Mouse (Mus musculus) C2C12 (cell line): ENCODE measurements around the gene Mmrn1.

Experiments used
- CEBPB ChIP-seq: IDR thresholded peaks from one replicate; pipeline ENCODE4 v1.6.1; 2011; ENCODE audit warnings: low read depth, mild to moderate bottlenecking, control low read depth, moderate library complexity
- CTCF ChIP-seq: IDR thresholded peaks from one replicate; pipeline ENCODE4 v1.5.1; 2011; ENCODE audit not compliant: control insufficient read depth, insufficient read depth, insufficient read length
- FOSL1 ChIP-seq: IDR thresholded peaks from one replicate; pipeline ENCODE4 v1.8.0; 2011; ENCODE audit warnings: mild to moderate bottlenecking, low read length; ENCODE audit not compliant: poor library complexity, insufficient read depth, severe bottlenecking
- MAX ChIP-seq: IDR thresholded peaks from one replicate; pipeline ENCODE4 v1.6.1; 2011; ENCODE audit warnings: mild to moderate bottlenecking, control low read depth
- MYOD1 ChIP-seq: IDR thresholded peaks from one replicate; pipeline ENCODE4 v1.6.1; 2011; ENCODE audit warnings: low read depth; ENCODE audit not compliant: control insufficient read depth, insufficient read length
- MYOG ChIP-seq: IDR thresholded peaks from one replicate; pipeline ENCODE4 v1.6.1; 2011; ENCODE audit not compliant: control insufficient read depth, insufficient read length; ENCODE audit errors: extremely low read depth
- USF1 ChIP-seq: IDR thresholded peaks from one replicate; pipeline ENCODE4 v1.6.1; 2011; ENCODE audit warnings: low read depth, mild to moderate bottlenecking, control low read depth, moderate library complexity

- TF ChIP-seq CTCF (no peak), CEBPB (no peak), FOSL1 (no peak), USF1 (no peak), MYOG (no peak), MYOD1 (no peak), MAX (no peak)
These were observed 54.3 kb downstream of the Mmrn1 start for GRCm38 (mm10) chr6:60979039-60979438.
